Mouse (Mus musculus): ENCODE measurements around the gene Krt7.

The Krt7 gene

DNA sequence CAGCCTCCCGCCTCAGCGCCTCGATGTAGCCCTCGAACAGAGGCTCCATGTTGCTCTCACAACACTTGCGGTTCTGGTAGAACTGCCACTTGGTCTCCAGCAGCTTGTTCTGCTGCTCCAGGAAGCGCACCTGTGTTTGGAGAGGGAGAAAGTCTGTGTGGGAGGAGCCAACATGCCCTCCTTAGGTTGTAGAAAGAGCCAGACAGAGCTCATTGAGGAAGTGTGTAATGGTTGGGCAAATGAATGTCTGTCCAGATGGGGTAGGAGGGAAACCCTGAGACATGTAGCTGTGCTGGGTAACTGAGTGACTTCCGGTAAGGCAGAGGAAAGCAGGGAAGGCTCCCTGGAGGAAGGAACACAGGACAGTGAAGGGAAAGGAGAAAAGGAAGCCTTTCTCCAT is 25.8 kb downstream of the Krt7 start:
- DNase-seq (ENCODE audit: extremely low spot score, low spot score): no peak

DNA sequence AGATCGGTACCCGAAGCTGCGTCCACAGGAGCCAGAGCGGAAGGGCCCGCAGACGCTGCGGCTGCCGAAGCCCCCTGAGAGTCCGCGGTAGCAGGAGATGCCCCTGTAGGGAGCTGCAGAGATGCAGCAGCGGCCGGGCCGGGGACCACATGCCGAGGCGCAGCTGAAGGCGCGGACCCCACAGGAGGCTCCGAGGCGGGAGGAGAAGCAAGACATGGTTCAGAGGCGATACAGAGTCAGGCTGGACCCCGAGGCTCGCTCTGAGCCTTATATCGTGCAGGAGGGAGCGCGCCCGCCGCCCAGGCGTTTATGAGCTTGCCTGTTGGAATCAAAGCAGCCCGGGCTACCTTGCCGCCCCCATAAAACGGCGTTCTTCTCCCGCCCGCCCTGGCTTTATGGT is 27.7 kb downstream of the Krt7 start, which contains the start of gene Krt87:
Krt87 (minus strand) TSS at position 250 of the 400 bp plus-strand sequence.
- DNase-seq (ENCODE audit: extremely low spot score, low spot score): peak; percentile 39

DNA sequence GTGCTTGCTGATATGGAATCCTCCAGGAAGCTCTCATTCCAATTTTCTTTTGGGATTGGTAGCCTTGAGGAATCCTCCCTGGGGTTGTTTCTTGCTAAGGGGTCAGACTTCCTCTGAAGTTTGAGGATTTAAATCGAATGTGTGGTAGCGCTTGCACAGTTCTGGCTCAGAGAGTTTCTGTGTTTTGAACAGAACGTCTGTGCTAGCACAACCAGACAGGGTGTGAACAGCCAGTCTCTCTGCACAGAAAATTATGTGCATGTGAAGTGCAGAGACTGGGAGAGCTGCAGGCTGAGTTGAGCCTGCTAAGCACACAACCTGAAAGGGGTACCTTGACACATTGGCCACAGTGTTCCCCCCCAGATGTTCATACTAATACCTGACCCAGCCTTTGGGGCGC is 30.0 kb downstream of the Krt7 start:
- DNase-seq (ENCODE audit: extremely low spot score, low spot score): no peak

DNA sequence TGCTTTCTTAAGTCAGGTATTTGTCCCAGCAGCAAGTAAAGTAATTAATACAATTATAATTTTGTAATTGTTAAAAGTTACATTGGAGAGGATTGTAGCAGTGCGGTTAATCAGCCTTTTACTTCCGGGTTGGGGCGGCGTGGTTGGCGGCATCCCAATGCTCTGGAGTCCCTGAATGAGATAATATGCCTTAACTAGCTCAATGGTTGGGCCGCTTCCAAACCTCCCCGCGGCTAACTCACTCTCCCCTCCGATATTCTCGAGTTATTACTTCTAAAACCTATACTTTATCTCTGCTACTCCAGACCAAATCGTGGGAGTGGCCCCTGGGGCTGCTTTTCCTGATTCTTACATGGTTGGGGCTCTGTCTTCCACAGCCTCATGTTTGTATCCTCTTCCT is 35.7 kb downstream of the Krt7 start:
- no peak for DNase-seq (ENCODE audit: extremely low spot score, low spot score)

DNA sequence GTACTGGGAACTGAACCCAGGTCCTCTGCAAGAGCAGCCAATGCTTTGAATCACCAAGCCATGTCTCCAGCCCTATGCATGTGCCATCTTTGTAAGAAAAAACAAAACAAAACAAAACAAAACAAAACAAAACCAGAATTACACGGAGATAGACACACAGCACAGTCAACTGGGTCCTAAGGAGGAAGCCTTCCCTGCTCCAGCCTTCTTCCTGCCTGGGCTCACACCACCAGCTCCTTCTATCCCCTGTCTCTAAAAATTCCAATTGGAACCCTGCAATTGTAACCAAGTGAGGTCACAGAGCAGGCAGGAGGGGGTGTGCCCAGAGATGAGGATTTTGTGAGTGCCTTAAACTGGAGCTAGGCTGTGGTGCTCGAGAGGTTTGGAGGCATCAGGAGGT is 36.6 kb downstream of the Krt7 start, which contains the start of gene Krt88:
Krt88 (plus strand) TSS at position 301 of the 400 bp plus-strand sequence.
- DNase-seq (ENCODE audit: extremely low spot score, low spot score): no peak

DNA sequence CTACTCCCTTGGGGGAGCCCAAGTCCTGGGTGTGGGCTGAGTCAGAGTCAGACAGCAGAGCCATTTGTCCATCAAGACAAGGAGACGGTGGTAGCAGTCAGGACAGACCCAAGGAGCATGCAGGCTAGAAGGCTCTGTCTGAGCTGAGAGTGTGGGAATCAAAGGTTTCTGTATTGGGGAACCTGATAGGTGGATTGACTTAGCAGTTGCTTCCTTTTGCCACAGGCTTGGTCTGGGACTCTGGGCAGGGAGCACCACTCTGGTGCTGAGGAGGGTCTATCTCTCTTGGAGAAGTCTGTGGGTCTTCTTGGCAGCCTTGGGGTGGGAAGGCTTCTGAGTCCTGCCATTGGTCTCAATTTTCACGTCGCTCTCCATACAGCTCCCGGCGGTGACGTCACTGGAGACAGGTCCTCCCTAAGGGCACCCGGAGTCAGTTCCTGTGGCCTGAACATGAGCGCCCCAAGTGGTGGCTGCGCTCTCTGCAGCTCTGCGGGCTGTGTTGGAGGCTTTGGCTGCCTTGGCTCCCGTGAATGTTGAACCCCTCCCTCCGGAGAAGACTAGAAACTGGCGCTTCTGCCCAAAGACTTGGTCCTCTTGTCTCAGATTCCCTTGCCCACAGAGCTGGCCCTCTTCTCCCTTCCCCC is 42.4 kb downstream of the Krt7 start:
- DNase-seq (ENCODE audit: extremely low spot score, low spot score): peak; percentile 80

DNA sequence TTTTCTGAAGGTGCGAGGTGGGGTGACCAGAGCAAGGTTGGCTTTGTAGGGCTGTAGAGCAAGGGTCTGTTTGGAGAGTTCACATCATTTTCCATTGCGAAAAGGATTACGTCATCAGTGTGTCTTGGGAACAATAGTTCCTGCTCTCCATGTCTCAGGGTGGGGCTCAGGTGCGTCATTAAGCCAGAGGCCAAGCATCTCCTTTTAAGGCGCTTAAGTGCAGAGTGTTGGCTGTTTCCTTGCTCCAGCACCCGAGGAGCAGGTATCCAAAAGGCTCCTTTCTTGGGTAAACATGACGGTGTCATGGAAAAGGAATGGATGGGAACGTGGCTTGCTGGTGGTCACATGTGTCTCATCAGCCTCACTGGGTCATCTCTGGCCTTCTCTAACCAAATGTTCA is 43.9 kb downstream of the Krt7 start:
- no peak for DNase-seq (ENCODE audit: extremely low spot score, low spot score)

DNA sequence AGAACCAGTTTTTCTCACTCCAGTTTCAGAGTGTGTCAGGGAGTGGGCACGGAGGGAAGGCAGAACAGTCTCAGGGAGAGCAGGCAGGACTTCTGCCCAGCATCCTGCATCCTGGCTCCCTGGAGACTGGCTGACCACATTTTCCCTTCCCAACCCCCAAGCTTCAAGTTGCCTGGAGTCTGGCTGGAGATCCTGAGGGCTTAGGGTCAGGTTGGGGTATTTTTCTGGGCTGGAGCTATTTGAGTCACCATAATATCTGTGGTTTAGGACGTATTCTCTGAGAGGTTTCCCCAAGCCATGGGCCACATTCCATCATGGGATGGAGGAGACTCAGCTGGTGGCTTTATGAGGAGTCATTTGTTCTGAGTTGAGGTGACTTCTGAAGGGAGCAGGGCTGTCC is 44.4 kb downstream of the Krt7 start:
- DNase-seq (ENCODE audit: extremely low spot score, low spot score): no peak

DNA sequence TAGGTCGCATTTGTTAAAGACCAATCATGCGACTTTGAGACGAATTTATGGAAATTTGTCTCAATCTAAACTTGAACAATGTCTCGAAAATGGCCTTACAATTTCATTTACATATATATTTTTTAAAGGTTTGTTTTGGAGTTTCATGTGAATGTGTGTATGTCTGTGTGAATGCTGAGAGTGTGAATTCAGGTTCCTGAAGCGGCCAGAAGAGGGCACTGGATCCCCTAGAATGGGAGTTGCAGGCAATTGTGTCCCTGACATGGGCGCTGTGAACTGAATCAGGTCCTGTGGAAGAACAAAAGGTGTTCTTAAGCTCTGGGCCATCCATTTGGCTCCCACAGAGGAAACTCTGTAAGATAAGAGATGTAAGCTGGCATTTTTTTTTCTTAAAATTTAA is 45.0 kb downstream of the Krt7 start:
- no peak for DNase-seq (ENCODE audit: extremely low spot score, low spot score)

DNA sequence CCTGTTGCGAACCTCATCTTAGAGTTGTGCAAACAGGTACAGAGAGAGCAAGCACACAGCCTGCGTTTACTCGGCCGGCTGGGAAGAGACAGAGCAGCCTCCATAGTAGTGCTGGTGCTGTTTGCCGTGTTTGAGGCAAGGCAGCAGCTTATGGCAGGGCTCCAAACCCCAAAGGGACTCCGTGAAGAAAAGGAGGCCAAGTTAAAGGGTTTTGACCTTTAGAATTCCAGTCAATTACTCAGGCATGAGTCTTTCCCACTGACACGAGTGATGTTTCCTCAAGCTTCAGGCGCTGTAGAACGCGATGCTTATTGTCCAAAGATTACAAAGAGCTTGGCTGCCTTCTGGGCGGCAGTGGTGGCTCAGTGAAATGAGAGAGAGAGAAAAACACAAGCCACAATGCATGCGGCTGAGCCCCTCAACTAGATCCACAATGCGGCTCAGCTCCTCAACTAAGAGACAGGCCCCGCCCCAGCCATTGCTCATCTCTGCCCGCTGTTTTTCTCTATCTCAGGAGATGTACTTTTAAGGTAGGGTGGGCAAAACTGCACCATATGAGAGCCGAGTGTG is 47.6 kb downstream of the Krt7 start:
- no peak for DNase-seq (ENCODE audit: extremely low spot score, low spot score)

DNA sequence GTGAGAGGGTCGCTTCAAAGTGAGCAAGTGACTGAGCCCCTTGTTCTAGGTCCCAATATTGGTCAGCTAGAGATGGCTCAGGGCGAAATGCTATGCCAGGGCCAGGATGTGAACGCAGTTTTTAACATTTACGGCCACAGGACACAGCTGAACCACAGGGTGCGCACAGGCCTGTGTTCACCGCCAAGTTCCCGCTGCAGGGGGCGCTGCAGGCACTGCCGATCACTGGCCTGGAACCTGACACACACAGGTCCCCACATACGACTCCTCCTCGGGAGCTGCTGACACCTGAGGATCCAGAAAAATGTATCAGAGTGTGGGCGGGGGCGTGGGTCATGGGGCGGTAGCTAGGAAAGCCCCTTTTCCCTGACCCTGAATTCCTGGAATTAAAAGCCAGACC is 48.4 kb downstream of the Krt7 start:
- DNase-seq (ENCODE audit: extremely low spot score, low spot score): peak; percentile 20

DNA sequence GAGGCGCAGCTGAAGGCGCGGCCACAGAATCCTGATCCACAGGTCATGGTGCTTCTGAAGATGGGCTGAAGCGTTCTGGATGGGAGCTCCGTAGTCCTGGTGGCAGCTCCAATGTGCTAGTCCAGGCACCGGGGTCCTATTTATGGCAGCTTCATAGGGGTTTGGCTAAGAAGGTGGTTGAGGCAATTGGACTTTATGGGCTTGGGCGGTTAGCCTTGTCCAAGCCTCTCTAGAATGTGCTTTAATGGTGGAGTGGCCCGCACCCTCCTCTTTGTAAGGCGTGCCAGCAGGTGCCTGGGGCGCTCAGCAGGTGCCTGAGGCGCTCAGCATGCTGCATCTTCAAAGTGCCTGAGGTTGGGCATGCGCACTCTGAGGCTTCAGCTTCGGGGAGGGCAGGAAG is 52.8 kb downstream of the Krt7 start, which contains the start of gene Krt81:
Krt81 (minus strand) TSS at position 101 of the 400 bp plus-strand sequence.
- DNase-seq (ENCODE audit: extremely low spot score, low spot score): no peak

DNA sequence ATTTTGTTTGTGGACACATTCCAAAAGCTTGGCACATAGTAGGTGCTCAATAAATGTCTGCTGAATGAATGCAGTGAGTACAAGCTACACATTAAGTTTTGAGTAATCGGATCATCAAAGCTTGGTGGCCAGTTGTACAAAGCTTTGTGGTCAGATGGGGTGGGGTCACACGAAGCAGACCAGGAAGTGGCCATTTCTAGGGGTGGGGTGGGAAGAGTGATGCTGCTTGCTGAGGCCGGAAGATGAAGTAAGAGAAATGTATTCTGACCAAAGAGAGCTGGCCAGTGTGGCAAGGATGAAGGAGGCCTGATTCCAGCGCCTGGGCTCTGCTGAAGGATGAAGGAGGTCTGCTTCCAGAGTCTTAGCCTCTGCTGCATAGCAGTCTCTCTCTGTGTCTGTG is 58.2 kb downstream of the Krt7 start:
- DNase-seq (ENCODE audit: extremely low spot score, low spot score): no peak

DNA sequence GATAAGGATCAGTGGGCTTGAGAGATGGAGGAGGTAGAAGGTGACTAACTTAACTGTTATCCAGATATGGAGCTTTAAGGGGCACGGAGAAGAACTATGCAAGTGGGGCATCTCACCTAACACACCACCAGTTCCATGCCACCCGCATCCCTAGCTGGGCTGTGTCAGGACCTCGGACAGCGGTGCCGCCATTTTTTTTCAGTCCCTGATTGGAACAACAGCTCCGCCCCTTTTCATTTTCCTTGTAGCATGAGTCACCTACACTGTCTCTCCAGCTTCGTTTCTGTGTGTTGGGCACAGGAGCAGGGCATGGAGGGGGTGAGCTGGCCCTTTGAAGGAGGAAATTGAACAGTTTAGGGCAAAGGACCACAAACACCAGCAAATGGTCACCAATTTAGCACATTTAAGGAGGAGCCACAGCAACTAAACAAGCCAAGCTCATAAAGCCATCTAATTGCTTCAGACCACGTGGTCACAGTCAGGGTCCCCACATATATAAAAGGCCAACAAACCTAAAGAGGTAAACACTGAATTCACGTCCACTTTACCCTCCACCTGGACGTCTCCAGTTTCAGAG is 62.2 kb downstream of the Krt7 start, which contains the start of gene Krt86:
Krt86 (plus strand) TSS at position 527 of the 577 bp plus-strand sequence.
- DNase-seq (ENCODE audit: extremely low spot score, low spot score): peak; percentile 46

DNA sequence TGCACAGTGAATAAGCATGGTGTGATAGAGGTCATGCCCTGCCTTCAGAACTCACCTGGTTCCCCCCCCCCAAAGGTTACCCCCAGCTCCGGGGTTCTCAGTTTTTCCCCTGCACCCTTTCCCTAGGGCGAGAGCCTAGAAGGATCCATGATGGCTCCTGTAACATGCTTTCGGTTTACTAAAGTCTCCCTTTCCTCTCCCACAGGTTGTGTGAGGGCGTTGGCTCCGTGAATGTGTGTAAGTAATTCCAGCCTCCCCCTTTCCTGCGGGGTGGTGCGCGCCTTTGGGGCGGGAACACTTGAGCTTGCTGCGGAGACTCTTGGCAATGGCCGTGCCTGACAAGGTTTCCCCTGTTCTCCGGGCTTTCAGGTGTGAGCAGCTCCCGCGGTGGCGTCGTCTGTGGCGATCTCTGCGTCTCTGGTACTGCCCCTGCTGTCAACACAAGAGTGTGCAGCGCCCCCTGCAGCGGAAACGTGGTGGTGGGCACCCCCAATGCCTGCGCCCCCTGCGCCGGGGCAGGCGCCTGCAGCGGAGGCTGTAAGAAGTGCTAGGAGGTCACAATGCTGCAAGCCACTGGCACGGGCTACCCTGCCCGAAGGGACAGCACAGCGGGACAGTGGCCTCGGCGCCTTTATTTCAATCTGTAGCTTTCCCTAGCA is 68.3 kb downstream of the Krt7 start:
- peak; percentile 68 for DNase-seq (ENCODE audit: extremely low spot score, low spot score)

DNA sequence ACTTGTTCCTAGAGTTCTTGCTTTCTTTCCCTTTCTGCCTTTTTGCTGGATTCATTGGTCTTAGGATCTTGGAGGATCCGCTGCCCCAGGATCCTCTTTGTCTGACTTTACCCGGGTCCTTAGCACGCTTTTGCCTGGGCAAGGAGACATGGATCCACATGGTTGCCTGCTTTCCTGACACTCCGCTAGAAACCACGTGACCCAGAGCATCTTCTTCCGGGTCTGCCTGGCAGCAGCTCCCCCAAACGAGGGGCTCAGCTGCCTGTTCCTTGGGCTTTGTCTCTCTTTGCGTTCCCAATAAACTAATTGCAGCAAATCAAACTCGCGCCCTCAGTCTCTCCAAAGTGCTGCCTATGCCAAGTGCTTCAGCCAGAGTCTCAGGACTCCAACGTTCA is 68.8 kb downstream of the Krt7 start:
- peak; percentile 31 for DNase-seq (ENCODE audit: extremely low spot score, low spot score)
